Mouse (Mus musculus): ENCODE results near the gene Pcca. TPM values are rescaled to one million over a fixed set of nuclear protein-coding genes. Genes with fewer than 3 reads are reported as not detected.

Gene Pcca
- polyA plus RNA-seq, 1 experiment from 2014 or later = 22.0 TPM

DNA sequence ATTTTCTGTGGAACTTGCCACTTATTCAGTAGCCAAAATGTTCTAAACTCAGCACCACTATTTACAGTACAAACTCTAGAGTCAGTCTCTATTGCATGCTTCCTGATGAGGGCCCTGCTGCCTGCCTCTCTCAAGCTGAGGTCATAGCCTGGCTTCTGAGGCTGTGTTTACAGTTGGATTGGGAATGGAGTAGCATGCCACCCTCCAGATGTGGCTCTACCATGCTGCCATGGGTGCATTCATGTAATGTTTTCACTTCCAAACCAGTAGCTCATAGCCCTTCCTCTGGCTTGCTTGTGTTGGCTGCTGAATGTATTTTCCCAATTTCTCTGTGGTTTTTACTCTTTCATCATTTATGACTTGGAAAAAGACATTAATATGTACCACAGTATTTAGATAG lies 181.9 kb downstream of the Pcca start:
- H3K4me3 ChIP-seq (replicated peaks) = no peak overlapping the region
- H3K4me2 ChIP-seq (replicated peaks) = no peak overlapping the region
- no peaks in the 10 kb centered on the region for H3K4me1 ChIP-seq
- ATAC-seq (ENCODE audit: insufficient number of reproducible peaks, low FRiP score, low TSS enrichment, low read depth) = no peak
- no peak overlapping the region for H3K27ac ChIP-seq (replicated peaks)
- no peaks in the 10 kb centered on the region for H3K36me3 ChIP-seq
- no peak overlapping the region for H3K9ac ChIP-seq
- no peaks in the 10 kb centered on the region for H3K9me3 ChIP-seq (replicated peaks)
- no peaks in the 10 kb centered on the region for H3K27me3 ChIP-seq

DNA sequence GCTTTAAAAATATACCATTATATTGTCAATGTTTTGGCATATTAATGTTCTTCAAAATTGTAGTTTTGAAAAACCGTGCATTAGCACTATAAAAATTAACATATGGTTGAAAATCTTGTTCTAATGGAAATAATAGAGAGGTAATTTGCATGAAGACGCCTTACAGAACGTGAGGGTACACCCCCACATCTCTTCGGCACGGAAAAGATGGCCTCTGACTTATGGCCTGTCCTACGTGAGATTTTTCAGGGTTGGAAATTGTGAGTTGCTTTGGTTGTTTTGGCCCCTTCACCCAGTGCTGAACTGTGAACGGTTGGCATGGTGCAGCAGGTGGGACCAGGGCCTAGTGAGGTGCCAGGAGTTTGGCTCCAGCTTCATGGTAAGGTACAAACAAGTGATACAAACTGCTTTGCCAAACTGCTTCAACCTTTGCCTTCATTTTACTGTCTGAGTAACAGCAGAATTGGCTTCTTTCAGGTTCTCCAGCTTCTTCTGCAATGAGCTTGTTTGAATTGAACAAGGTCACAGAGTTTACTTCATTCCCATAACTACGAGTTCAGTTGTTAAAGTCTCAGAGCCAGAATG lies 185.5 kb downstream of the Pcca start:
- H3K27me3 ChIP-seq = no peaks in the 10 kb centered on the region
- WGBS = 86% methylated on average over 8 of the region's 8 CpGs
- H3K4me3 ChIP-seq (replicated peaks) = no peak overlapping the region
- H3K4me2 ChIP-seq (replicated peaks) = no peak overlapping the region
- H3K36me3 ChIP-seq = no peaks in the 10 kb centered on the region
- no peak for ATAC-seq (ENCODE audit: insufficient number of reproducible peaks, low FRiP score, low TSS enrichment, low read depth)
- no peaks in the 10 kb centered on the region for H3K4me1 ChIP-seq
- H3K9me3 ChIP-seq (replicated peaks) = no peaks in the 10 kb centered on the region
- H3K27ac ChIP-seq (replicated peaks) = no peak overlapping the region
- no peak overlapping the region for H3K9ac ChIP-seq

DNA sequence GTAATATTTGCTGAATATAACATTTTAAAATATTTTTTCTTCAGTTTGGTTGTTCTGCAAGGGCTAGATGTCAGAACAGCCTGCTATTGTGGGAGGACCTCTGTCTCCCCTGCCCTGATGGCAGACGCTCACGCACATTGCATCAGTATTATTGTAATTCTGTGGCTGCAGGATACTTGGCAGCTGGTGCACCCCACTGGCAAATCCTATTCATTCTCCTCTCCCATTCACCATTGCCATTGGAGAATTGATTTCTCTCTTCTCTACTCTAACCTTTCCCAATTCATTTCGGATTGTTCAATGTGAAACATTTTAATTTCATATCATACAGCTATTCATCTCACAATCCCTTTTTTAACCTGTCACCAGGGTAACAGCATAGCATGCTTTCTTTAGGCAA lies 186.9 kb downstream of the Pcca start:
- Histone ChIP-seq H3K27ac (replicated peaks) (no peak overlapping the region), H3K9me3 (replicated peaks) (no peaks in the 10 kb centered on the region), H3K4me3 (replicated peaks) (no peak overlapping the region), H3K4me2 (replicated peaks) (no peak overlapping the region), H3K4me1 (no peaks in the 10 kb centered on the region), H3K27me3 (no peaks in the 10 kb centered on the region), H3K9ac (no peak overlapping the region), H3K36me3 (no peaks in the 10 kb centered on the region)
- 59% methylated on average over 3 of the region's 3 CpGs for WGBS
- ATAC-seq (ENCODE audit: insufficient number of reproducible peaks, low FRiP score, low TSS enrichment, low read depth) = no peak

DNA sequence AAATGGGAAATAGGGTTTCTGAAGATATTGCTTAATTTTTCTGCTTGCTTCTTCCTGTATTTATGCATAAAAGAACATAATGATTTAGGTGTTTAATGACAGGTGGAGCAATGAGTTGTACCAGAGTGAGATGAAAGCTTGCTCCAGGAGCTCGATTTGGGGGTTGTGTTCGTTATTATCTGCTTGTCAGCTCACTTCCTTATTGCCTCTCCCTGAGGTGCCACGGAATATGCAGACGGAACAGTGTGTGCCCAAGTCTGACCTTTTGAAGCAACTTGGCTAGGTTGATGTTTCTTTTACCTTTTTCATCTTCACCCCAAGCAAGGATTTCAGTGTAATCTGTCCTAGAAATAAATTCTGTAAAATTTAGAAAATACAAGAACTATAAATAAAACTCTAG lies 187.6 kb downstream of the Pcca start:
- no peak for ATAC-seq (ENCODE audit: insufficient number of reproducible peaks, low FRiP score, low TSS enrichment, low read depth)
- no peak overlapping the region for H3K4me3 ChIP-seq (replicated peaks)
- no peaks in the 10 kb centered on the region for H3K9me3 ChIP-seq (replicated peaks)
- no peaks in the 10 kb centered on the region for H3K4me1 ChIP-seq
- no peak overlapping the region for H3K27ac ChIP-seq (replicated peaks)
- 41% methylated on average over 4 of the region's 4 CpGs for WGBS
- no peaks in the 10 kb centered on the region for H3K36me3 ChIP-seq
- no peak overlapping the region for H3K4me2 ChIP-seq (replicated peaks)
- H3K27me3 ChIP-seq = no peaks in the 10 kb centered on the region
- no peak overlapping the region for H3K9ac ChIP-seq

DNA sequence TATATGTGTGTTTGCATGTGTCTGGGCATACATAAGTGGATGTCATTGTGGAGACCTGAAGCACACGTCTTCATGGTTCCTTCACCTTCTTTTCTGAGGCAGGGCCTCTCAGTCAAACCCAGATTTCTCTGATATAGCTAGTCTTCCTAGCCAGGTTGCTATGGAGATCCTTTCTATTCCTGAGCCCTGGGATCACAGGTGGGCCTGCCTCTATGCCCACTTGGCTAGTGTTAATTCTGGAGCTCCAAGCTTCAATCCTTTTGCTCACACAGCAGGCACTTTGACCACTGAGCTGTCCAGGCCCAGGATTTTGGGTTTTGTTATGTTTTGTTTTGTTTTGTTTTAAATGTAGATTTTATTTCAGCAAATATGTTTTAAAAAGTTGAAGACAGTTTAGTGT lies 192.3 kb downstream of the Pcca start:
- Histone ChIP-seq H3K4me2 (replicated peaks) (no peak overlapping the region), H3K27ac (replicated peaks) (no peak overlapping the region), H3K9me3 (replicated peaks) (no peaks in the 10 kb centered on the region), H3K36me3 (no peaks in the 10 kb centered on the region), H3K9ac (no peak overlapping the region), H3K4me1 (peaks cover 5% of the 10 kb centered on the region), H3K4me3 (replicated peaks) (no peak overlapping the region), H3K27me3 (no peaks in the 10 kb centered on the region)
- ATAC-seq (ENCODE audit: insufficient number of reproducible peaks, low FRiP score, low TSS enrichment, low read depth) = no peak
- 88% methylated on average over 1 of the region's 1 CpGs for WGBS

DNA sequence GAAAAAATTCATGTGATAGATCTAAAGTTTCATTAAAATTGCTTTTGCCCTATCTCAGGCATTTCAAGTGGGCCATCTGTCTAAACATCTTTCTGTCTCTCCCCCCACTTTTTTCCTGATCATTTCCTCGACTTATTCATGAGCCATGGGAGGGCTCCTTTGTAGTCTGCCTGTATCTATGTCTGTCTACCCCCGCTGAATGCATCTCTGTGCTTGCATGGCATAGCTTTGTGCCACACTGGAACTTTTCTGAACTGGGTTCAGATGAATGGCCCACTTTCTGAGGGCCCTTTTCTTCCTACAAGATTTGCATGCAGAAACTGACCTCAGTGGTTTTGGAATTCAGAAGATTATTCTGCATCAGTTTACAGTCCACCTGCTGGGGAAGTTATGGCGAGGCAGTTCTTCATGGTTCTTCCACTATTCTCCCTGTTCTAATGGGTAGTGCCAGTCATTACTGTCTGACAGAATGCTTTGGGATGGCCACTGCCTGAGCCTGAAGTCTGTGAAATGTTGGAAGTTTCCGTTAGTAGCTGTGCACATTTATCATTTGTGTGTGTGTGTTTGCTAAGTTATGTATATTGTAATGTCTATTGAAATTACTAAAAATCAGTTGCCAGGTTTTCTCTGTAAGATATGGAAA lies 195.4 kb downstream of the Pcca start:
- no peak overlapping the region for H3K27ac ChIP-seq (replicated peaks)
- peaks cover 5% of the 10 kb centered on the region for H3K4me1 ChIP-seq
- H3K4me2 ChIP-seq (replicated peaks) = no peak overlapping the region
- no peak overlapping the region for H3K4me3 ChIP-seq (replicated peaks)
- 77% methylated on average over 4 of the region's 4 CpGs for WGBS
- no peak overlapping the region for H3K9ac ChIP-seq
- H3K27me3 ChIP-seq = no peaks in the 10 kb centered on the region
- no peaks in the 10 kb centered on the region for H3K9me3 ChIP-seq (replicated peaks)
- no peak for ATAC-seq (ENCODE audit: insufficient number of reproducible peaks, low FRiP score, low TSS enrichment, low read depth)
- H3K36me3 ChIP-seq = no peaks in the 10 kb centered on the region

DNA sequence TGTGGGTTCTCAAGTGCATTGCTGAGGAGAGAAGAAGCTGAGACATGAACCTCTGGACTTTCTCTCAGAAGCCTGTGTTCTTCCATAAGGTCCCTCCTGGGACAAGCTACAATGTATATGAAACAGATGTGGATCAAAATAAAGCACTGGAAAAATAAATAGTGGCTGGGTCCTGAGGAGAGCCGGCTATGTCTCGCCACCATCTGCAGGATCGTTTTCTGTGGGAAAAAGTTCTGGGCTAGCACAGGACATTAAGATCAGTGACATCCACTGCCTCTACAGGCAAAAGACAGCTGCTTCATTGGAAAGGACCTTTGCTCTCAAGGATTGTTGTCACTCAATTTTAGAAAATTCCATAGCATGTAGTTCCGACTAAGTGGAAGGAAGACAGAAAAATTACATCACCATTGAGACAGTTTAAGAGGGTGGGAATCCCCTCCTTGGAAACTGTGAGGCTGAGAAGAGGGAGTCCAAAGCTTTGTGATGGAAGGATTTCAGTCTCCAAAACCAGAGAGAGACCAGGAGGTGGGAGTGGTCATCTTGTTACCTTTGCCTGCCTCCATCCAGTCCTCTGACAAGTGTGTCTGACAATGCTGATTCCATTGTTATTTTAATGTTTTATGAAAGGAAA lies 196.9 kb downstream of the Pcca start:
- H3K9ac ChIP-seq = no peak overlapping the region
- H3K4me3 ChIP-seq (replicated peaks) = no peak overlapping the region
- no peak overlapping the region for H3K4me2 ChIP-seq (replicated peaks)
- H3K9me3 ChIP-seq (replicated peaks) = no peaks in the 10 kb centered on the region
- 51% methylated on average over 4 of the region's 4 CpGs for WGBS
- peaks cover 5% of the 10 kb centered on the region for H3K4me1 ChIP-seq
- ATAC-seq (ENCODE audit: insufficient number of reproducible peaks, low FRiP score, low TSS enrichment, low read depth) = no peak
- no peaks in the 10 kb centered on the region for H3K27me3 ChIP-seq
- H3K36me3 ChIP-seq = no peaks in the 10 kb centered on the region
- H3K27ac ChIP-seq (replicated peaks) = no peak overlapping the region

DNA sequence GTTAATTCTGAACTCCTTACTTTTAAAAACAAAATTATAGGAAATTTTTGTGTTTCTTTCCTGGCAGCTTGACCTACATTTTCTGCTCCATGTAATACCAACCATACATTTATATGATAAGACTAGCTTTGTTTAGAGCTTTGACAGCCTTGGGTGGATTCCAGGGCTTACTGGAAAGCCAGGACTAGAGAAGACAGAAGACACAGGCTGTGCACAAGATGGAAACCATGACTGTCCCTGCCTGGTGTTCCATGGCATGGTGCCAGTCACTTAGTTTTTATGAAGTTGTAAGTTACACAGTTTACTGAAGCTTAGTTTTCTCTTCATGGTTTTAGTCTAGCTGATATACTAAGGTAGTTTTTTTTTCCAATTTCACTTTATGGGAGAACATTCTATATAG lies 202.7 kb downstream of the Pcca start:
- ATAC-seq (ENCODE audit: insufficient number of reproducible peaks, low FRiP score, low TSS enrichment, low read depth) = no peak
- Histone ChIP-seq H3K4me3 (replicated peaks) (no peak overlapping the region), H3K27me3 (no peaks in the 10 kb centered on the region), H3K36me3 (no peaks in the 10 kb centered on the region), H3K9me3 (replicated peaks) (no peaks in the 10 kb centered on the region), H3K4me2 (replicated peaks) (no peak overlapping the region), H3K9ac (no peak overlapping the region), H3K4me1 (no peaks in the 10 kb centered on the region), H3K27ac (replicated peaks) (no peak overlapping the region)

DNA sequence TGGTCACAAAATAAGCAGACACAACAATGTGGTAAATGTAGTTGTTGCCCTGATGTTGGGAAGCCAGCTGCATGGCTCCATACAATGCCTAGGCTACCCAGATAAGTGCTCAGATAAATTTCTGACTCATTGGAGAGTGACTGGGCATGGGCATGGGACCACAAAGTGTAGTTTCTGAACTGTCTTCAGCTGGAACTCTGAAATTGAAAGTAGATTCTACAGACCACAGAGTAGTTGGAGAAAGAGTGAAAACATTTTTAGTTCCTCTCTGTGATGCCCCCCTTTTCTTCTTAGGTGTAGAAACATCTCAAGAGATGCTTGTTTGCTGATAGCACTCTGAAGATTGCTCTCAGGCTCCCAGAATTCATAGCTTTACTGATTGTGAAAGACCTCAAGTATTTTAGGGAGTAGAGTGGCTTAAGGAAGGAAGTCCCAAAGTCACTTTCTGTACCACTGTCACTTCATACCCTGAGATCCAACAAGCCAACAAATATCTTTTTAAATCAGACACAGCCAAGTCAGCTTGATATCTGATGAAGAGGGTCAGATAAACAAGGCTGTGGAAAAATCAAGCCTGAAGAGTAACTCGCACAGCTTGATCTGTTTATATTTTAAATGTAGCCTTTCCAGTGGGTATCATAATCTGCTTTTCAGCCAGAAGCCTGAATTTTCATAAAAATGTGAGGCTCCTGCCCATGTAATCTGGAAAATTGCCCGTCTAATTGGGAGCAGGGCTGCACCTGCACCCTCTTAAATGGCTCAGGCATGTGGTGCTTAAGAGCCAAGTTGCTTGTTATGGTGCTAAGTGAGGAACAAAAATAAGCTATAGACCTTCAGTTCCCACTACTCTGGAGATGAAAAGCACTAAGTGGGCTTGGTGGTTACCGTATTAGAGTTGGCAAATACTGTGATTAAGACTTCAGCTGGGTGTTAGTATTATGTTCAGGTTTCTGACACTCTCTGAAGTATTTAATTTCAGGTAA lies 214.0 kb downstream of the Pcca start:
- no peaks in the 10 kb centered on the region for H3K4me1 ChIP-seq
- no peaks in the 10 kb centered on the region for H3K9me3 ChIP-seq (replicated peaks)
- H3K4me2 ChIP-seq (replicated peaks) = no peak overlapping the region
- no peaks in the 10 kb centered on the region for H3K27me3 ChIP-seq
- no peaks in the 10 kb centered on the region for H3K36me3 ChIP-seq
- no peak overlapping the region for H3K4me3 ChIP-seq (replicated peaks)
- no peak for ATAC-seq (ENCODE audit: insufficient number of reproducible peaks, low FRiP score, low TSS enrichment, low read depth)
- no peak overlapping the region for H3K27ac ChIP-seq (replicated peaks)
- 50% methylated on average over 3 of the region's 3 CpGs for WGBS
- no peak overlapping the region for H3K9ac ChIP-seq

DNA sequence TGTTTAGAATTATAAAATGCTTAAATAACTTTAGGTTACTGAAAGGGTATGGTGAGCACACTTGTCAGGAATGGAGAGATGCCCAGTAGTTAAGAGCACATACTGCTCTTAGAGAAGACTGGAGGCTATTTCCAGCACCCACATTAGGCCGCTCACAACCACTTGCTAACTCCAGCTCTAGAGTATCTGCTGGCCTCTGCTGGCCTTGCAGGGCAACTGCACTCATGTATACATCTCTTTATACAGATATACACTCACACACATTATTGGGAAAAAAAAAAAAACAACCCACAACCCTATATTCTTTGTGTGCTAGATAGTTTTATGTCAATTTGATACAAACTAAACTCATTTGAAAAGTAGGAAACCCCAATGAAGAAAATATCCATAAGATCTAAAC lies 217.4 kb downstream of the Pcca start:
- Histone ChIP-seq H3K27ac (replicated peaks) (no peak overlapping the region), H3K36me3 (no peaks in the 10 kb centered on the region), H3K4me2 (replicated peaks) (no peak overlapping the region), H3K4me1 (peaks cover 9% of the 10 kb centered on the region; the same call in 1 of the 2 replicates), H3K27me3 (no peaks in the 10 kb centered on the region), H3K9ac (no peak overlapping the region), H3K4me3 (replicated peaks) (no peak overlapping the region), H3K9me3 (replicated peaks) (no peaks in the 10 kb centered on the region)
- ATAC-seq (ENCODE audit: insufficient number of reproducible peaks, low FRiP score, low TSS enrichment, low read depth) = no peak
- WGBS = 96% methylated on average over 1 of the region's 1 CpGs

DNA sequence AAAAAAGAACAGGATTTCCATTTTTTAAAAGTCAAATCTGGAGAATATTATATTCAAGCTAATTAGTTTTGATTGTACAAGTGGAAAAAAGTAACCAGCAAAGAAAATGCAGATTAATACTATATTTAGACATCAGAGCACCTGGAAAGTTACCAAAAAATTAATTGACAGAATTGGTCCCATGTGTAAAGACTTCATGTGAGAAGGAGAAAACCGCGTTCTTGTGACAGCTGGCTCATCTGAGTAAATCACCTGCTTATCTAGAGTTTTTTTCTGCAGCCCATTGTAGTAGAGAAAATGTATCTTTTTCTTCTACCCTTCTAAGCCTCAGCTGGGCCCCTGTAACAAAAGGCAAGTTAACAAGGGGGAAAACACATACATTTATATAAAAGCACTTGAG lies 219.2 kb downstream of the Pcca start:
- no peak overlapping the region for H3K9ac ChIP-seq
- no peaks in the 10 kb centered on the region for H3K9me3 ChIP-seq (replicated peaks)
- no peak overlapping the region for H3K27ac ChIP-seq (replicated peaks)
- 27% methylated on average over 2 of the region's 2 CpGs for WGBS
- H3K36me3 ChIP-seq = no peaks in the 10 kb centered on the region
- no peak overlapping the region for H3K4me3 ChIP-seq (replicated peaks)
- H3K4me1 ChIP-seq = peaks cover 9% of the 10 kb centered on the region; the same call in 1 of the 2 replicates
- ATAC-seq (ENCODE audit: insufficient number of reproducible peaks, low FRiP score, low TSS enrichment, low read depth) = no peak
- no peak overlapping the region for H3K4me2 ChIP-seq (replicated peaks)
- H3K27me3 ChIP-seq = no peaks in the 10 kb centered on the region
